Mouse (Mus musculus): ENCODE data around the gene Sh3bp5. TPM values are rescaled to one million over a fixed set of nuclear protein-coding genes. Genes with fewer than 3 reads are reported as not detected.

The Sh3bp5 gene
- polyA plus RNA-seq, 1 experiment from 2014 or later = 155 TPM

DNA sequence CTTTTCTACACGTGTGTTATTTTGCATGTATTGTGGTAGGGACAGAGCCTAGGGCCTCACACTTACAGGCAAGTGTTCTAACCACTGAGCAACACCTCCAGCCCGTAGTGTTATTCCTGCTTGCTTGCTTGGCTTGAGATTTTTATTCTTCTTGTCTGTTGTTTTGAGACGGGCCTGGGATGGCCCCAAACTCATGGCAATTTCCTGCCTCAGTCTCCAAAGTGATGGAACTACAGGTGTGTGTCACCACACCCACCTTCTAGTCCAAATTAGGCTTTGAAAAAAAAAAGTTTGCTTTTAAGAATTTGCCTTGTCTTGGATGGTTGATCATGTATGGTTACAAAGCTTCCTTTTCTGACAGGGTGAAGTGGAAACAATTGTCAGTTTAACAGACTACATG lies 19.5 kb downstream of the Sh3bp5 start:
- Histone ChIP-seq H3K4me2 (ENCODE audit: low read length) (no peak overlapping the region), H3K9me3 (ENCODE audit: control insufficient read depth, low read length) (no peaks in the 10 kb centered on the region), H3K27me3 (replicated peaks; ENCODE audit: control insufficient read depth, insufficient read depth, low read length) (no peaks in the 10 kb centered on the region), H3K27ac (ENCODE audit: low read depth, low read length) (no peak overlapping the region), H3K36me3 (ENCODE audit: control insufficient read depth, insufficient read depth, low read length) (no peaks in the 10 kb centered on the region), H3K4me3 (ENCODE audit: low read length) (no peak overlapping the region), H3K4me1 (ENCODE audit: control insufficient read depth, insufficient read depth, low read depth, low read length) (peaks cover 9% of the 10 kb centered on the region), H3K9ac (ENCODE audit: low read depth, low read length) (no peak overlapping the region)
- ATAC-seq = no peak
- 80% methylated on average over 3 of the region's 3 CpGs for WGBS

DNA sequence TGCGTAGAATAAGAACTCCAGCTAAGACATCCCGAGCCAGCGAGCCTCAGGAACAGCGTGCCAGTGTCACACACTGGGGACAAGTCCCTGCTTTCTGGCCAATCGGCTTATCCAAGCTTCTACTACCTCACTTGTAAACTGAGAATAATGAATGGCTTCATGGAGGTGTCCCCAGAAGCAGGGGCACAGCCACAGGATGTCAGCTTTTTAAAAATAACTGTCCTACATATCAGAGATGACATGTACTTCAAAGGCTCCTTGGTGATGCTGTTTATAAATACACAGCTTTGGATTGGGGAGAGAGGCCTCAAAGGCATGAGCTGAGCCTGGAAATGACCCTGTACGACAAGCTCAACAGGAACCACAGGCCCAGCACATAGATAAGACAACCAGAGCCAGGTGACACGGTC lies 20.9 kb downstream of the Sh3bp5 start:
- ATAC-seq = no peak
- no peak overlapping the region for H3K9ac ChIP-seq (ENCODE audit: low read depth, low read length)
- peaks cover 9% of the 10 kb centered on the region for H3K4me1 ChIP-seq (ENCODE audit: control insufficient read depth, insufficient read depth, low read depth, low read length)
- whole genome bisulfite sequencing = 71% methylated on average over 7 of the region's 7 CpGs
- no peaks in the 10 kb centered on the region for H3K9me3 ChIP-seq (ENCODE audit: control insufficient read depth, low read length)
- H3K27ac ChIP-seq (ENCODE audit: low read depth, low read length) = no peak overlapping the region
- H3K4me3 ChIP-seq (ENCODE audit: low read length) = no peak overlapping the region
- no peaks in the 10 kb centered on the region for H3K27me3 ChIP-seq (replicated peaks; ENCODE audit: control insufficient read depth, insufficient read depth, low read length)
- peaks cover 4% of the 10 kb centered on the region; the same call in 1 of the 2 replicates for H3K36me3 ChIP-seq (ENCODE audit: control insufficient read depth, insufficient read depth, low read length)
- H3K4me2 ChIP-seq (ENCODE audit: low read length) = no peak overlapping the region

GRCm38 (mm10) chr14:31414235-31414966 lies 21.5 kb downstream of the Sh3bp5 start:
- Histone ChIP-seq H3K27ac (ENCODE audit: low read depth, low read length) (no peak overlapping the region), H3K9me3 (ENCODE audit: control insufficient read depth, low read length) (no peaks in the 10 kb centered on the region), H3K9ac (ENCODE audit: low read depth, low read length) (no peak overlapping the region), H3K4me2 (ENCODE audit: low read length) (no peak overlapping the region), H3K27me3 (replicated peaks; ENCODE audit: control insufficient read depth, insufficient read depth, low read length) (no peaks in the 10 kb centered on the region), H3K4me1 (ENCODE audit: control insufficient read depth, insufficient read depth, low read depth, low read length) (peaks cover 9% of the 10 kb centered on the region), H3K36me3 (ENCODE audit: control insufficient read depth, insufficient read depth, low read length) (peaks cover 4% of the 10 kb centered on the region; the same call in 1 of the 2 replicates), H3K4me3 (ENCODE audit: low read length) (no peak overlapping the region)
- WGBS = 67% methylated on average over 10 of the region's 10 CpGs
- no peak for ATAC-seq

GRCm38 (mm10) chr14:31413475-31414086 lies 22.3 kb downstream of the Sh3bp5 start:
- WGBS = 30% methylated on average over 6 of the region's 6 CpGs
- H3K36me3 ChIP-seq (ENCODE audit: control insufficient read depth, insufficient read depth, low read length) = peaks cover 4% of the 10 kb centered on the region; the same call in 1 of the 2 replicates
- no peak overlapping the region for H3K4me3 ChIP-seq (ENCODE audit: low read length)
- H3K27ac ChIP-seq (ENCODE audit: low read depth, low read length) = no peak overlapping the region
- H3K9me3 ChIP-seq (ENCODE audit: control insufficient read depth, low read length) = no peaks in the 10 kb centered on the region
- no peak overlapping the region for H3K4me2 ChIP-seq (ENCODE audit: low read length)
- ATAC-seq = no peak
- no peaks in the 10 kb centered on the region for H3K27me3 ChIP-seq (replicated peaks; ENCODE audit: control insufficient read depth, insufficient read depth, low read length)
- no peak overlapping the region for H3K9ac ChIP-seq (ENCODE audit: low read depth, low read length)
- peaks cover 12% of the 10 kb centered on the region for H3K4me1 ChIP-seq (ENCODE audit: control insufficient read depth, insufficient read depth, low read depth, low read length)

DNA sequence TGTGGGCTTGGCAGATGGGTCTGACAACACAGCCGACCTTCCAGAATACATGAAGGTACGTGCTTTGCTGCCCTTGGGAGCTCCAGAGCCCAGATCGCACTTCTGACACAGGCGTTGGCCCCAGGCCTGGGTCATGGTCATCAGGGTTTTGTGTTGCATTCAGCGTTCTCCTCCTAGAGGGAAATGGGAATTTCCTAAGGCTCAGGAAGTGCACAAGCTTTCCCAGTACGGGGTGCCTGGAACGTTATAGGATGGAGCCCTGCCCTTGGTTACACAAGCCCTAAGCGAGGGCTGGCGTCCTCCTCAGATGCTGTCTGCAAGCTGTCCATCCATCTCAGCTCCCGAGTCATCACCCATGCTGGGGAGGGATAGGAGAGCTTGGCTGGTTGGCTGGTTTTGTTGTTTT lies 23.2 kb downstream of the Sh3bp5 start:
- Histone ChIP-seq H3K4me1 (ENCODE audit: control insufficient read depth, insufficient read depth, low read depth, low read length) (peaks cover 17% of the 10 kb centered on the region), H3K9me3 (ENCODE audit: control insufficient read depth, low read length) (no peaks in the 10 kb centered on the region), H3K27ac (ENCODE audit: low read depth, low read length) (no peak overlapping the region), H3K27me3 (replicated peaks; ENCODE audit: control insufficient read depth, insufficient read depth, low read length) (no peaks in the 10 kb centered on the region), H3K36me3 (ENCODE audit: control insufficient read depth, insufficient read depth, low read length) (peaks cover 4% of the 10 kb centered on the region; the same call in 1 of the 2 replicates), H3K9ac (ENCODE audit: low read depth, low read length) (no peak overlapping the region), H3K4me3 (ENCODE audit: low read length) (no peak overlapping the region), H3K4me2 (ENCODE audit: low read length) (no peak overlapping the region)
- no peak for ATAC-seq
- 72% methylated on average over 10 of the region's 10 CpGs for WGBS

GRCm38 (mm10) chr14:31410737-31411136 lies 25.1 kb downstream of the Sh3bp5 start:
- Histone ChIP-seq H3K36me3 (ENCODE audit: control insufficient read depth, insufficient read depth, low read length) (peaks cover 4% of the 10 kb centered on the region; the same call in 1 of the 2 replicates), H3K9ac (ENCODE audit: low read depth, low read length) (no peak overlapping the region), H3K27ac (ENCODE audit: low read depth, low read length) (no peak overlapping the region), H3K27me3 (replicated peaks; ENCODE audit: control insufficient read depth, insufficient read depth, low read length) (no peaks in the 10 kb centered on the region), H3K4me2 (ENCODE audit: low read length) (no peak overlapping the region), H3K4me1 (ENCODE audit: control insufficient read depth, insufficient read depth, low read depth, low read length) (peaks cover 17% of the 10 kb centered on the region), H3K4me3 (ENCODE audit: low read length) (no peak overlapping the region), H3K9me3 (ENCODE audit: control insufficient read depth, low read length) (no peaks in the 10 kb centered on the region)
- WGBS = 86% methylated on average over 4 of the region's 4 CpGs
- ATAC-seq = no peak

- H3K4me3 ChIP-seq (ENCODE audit: low read length) = no peak overlapping the region
- peaks cover 4% of the 10 kb centered on the region; the same call in 1 of the 2 replicates for H3K36me3 ChIP-seq (ENCODE audit: control insufficient read depth, insufficient read depth, low read length)
- peaks cover 17% of the 10 kb centered on the region for H3K4me1 ChIP-seq (ENCODE audit: control insufficient read depth, insufficient read depth, low read depth, low read length)
- H3K9me3 ChIP-seq (ENCODE audit: control insufficient read depth, low read length) = no peaks in the 10 kb centered on the region
- no peak overlapping the region for H3K4me2 ChIP-seq (ENCODE audit: low read length)
- 83% methylated on average over 9 of the region's 9 CpGs for WGBS
- H3K27me3 ChIP-seq (replicated peaks; ENCODE audit: control insufficient read depth, insufficient read depth, low read length) = no peaks in the 10 kb centered on the region
- ATAC-seq = no peak
- H3K9ac ChIP-seq (ENCODE audit: low read depth, low read length) = no peak overlapping the region
- no peak overlapping the region for H3K27ac ChIP-seq (ENCODE audit: low read depth, low read length)
These were observed 25.7 kb downstream of the Sh3bp5 start for GRCm38 (mm10) chr14:31410123-31410724.

DNA sequence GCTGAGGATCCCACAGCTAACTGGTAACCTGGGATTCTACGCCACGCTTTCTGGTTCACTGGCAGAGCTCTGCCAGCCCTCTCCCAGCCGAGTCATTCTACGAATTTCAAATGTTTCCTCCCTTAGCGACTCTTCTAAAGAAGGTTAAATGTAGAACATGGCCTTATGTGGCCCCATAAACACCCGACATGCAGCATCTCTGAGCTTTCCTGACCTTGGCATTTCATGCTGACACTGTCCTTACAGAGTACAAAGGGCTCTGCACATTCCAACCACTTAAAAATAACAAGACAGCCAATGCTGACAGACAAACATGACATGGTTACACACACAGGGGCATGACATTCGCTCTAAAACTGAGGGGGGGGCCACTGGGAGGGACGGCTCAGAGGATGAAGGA lies 27.2 kb downstream of the Sh3bp5 start:
- H3K4me3 ChIP-seq (ENCODE audit: low read length) = no peak overlapping the region
- H3K4me1 ChIP-seq (ENCODE audit: control insufficient read depth, insufficient read depth, low read depth, low read length) = peaks cover 8% of the 10 kb centered on the region
- 64% methylated on average over 8 of the region's 8 CpGs for WGBS
- H3K9me3 ChIP-seq (ENCODE audit: control insufficient read depth, low read length) = no peaks in the 10 kb centered on the region
- no peak overlapping the region for H3K9ac ChIP-seq (ENCODE audit: low read depth, low read length)
- H3K4me2 ChIP-seq (ENCODE audit: low read length) = no peak overlapping the region
- no peak overlapping the region for H3K27ac ChIP-seq (ENCODE audit: low read depth, low read length)
- H3K36me3 ChIP-seq (ENCODE audit: control insufficient read depth, insufficient read depth, low read length) = peaks cover 4% of the 10 kb centered on the region; the same call in 1 of the 2 replicates
- H3K27me3 ChIP-seq (replicated peaks; ENCODE audit: control insufficient read depth, insufficient read depth, low read length) = no peaks in the 10 kb centered on the region
- no peak for ATAC-seq

DNA sequence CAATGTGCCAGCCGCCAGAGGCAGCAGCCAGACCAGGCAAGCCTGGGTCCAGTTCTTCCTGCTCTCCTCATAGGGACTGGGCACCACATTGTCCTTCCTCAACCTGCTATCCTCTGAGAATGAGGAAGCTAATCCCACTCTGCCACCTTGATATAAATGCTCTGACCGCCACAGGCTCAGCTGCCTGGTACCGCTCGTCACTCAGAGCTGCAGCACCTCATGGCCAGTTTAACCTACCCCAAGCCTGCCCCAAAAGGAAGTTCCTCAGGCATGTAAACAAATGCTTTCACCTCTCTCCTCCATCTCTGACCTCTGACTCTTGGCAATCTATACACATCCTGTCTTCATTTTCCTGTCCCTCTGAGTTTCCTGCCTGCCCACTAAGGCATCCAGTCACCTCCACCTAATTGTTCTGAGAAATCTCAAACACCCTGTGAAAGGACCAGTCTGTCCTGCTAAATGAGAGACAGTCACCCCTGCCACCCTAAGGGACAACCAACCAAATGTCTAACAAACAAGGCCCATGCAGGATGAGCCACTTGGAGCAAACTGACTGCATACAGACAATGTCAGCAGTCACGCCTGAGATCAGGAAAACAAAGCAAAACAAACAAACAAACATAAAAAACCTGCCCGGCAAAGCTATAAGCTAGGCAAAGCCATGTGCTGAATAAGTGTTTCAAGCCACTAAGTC lies 27.8 kb downstream of the Sh3bp5 start:
- no peak overlapping the region for H3K4me3 ChIP-seq (ENCODE audit: low read length)
- H3K27me3 ChIP-seq (replicated peaks; ENCODE audit: control insufficient read depth, insufficient read depth, low read length) = no peaks in the 10 kb centered on the region
- no peak overlapping the region for H3K4me2 ChIP-seq (ENCODE audit: low read length)
- no peak overlapping the region for H3K9ac ChIP-seq (ENCODE audit: low read depth, low read length)
- peaks cover 4% of the 10 kb centered on the region; the same call in 1 of the 2 replicates for H3K36me3 ChIP-seq (ENCODE audit: control insufficient read depth, insufficient read depth, low read length)
- H3K9me3 ChIP-seq (ENCODE audit: control insufficient read depth, low read length) = no peaks in the 10 kb centered on the region
- peaks cover 7% of the 10 kb centered on the region for H3K4me1 ChIP-seq (ENCODE audit: control insufficient read depth, insufficient read depth, low read depth, low read length)
- ATAC-seq = no peak
- 85% methylated on average over 6 of the region's 6 CpGs for WGBS
- H3K27ac ChIP-seq (ENCODE audit: low read depth, low read length) = no peak overlapping the region
